Mouse (Mus musculus): ENCODE results near the gene Gm20532.

Gm20532 gene

DNA sequence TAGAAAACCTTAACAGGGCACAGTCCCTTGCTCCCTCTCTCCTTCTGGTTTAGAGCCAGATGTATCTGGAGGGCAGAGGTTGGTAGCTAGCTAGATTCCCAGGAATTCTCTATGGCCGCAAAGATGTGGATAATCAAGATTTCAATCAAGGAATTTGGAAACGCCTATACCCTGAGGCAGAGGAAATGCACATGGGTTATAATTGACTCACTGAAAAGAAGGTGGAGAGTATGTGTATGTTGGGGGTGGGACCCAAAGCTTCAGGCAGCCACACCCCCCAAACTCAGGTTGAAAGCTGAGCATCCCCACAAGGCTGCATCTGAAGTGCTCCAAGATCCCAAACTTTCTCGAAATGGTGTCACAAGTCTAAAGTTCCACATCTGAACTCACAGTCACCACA lies 12.0 kb downstream of the Gm20532 start:
- DNase-seq: no peak

DNA sequence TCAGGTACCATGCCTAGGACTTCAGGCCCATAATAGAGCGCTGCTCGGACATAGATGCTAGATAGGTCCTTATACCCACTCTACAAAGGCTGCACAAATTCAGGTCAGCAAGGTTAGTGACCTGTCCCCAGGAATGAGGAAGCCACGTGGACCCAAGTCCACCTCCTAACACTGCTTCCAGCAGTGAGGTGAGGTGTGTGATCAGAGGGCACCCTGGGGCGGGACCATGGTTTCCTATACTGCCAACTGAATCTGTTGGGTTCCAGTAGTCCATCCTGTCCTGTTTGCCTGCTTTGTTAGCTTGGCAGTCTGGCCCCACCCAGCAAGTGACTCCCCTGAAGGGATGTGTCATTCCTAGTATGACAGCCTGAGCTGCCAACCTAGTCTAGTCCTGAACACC lies 13.5 kb downstream of the Gm20532 start:
- DNase-seq: no peak

DNA sequence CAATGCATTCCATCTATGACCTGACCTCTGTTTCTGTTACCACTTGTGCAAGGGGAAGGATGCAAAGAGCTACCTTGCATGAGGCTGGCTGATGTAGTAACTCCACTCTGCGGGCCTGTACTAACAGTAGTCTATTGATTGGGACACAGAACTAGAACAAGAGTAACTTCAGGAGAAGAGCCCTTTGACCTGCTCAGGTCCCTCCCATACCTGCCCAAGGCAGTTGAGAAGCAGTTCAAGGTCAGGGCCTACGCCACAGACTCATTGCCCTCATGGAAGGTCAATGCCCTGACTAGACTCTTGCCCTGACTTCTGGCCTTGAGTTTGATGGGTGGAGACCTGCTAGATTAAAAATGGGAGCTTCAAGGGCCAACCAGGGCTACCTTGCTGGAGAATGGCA lies 14.2 kb downstream of the Gm20532 start:
- no peak for DNase-seq

DNA sequence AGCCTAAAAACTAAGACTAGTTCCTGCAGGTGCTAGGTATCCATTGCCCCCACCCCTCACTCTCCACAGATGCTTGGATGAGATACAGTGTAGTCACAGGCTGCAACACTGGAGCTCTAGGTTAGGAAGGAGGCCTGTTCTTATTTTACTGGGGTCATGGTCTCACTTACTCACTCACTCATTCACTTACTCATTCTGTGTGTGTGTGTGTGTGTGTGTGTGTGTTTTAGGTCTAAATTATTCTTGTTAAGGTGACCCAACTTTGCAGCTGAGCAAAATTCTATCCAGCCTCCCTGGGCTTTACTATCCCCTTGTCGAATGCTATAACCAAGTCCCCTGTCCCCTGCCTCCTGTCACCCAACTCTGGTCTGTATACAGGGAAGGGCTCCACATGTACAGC lies 15.2 kb downstream of the Gm20532 start:
- no peak for DNase-seq

DNA sequence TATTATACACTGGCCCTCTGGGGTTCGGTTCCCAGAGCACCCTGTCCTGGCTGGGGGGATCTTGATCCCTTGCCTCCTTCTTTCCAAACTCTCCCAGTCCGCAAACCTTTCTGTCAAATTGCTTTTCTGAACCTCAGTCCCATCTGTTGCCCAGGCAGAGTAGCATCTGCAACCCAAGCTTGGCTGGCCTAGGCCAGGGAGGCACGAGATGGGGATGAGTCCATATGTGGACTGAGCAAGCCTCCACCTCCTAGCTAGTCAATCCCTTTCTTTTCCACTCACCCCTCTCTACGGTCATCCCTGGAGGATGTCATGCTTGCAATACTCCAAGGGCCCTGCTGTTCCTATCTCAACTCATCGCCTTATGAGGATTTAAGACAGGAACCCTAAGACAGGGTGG lies 16.2 kb downstream of the Gm20532 start:
- no peak for DNase-seq

DNA sequence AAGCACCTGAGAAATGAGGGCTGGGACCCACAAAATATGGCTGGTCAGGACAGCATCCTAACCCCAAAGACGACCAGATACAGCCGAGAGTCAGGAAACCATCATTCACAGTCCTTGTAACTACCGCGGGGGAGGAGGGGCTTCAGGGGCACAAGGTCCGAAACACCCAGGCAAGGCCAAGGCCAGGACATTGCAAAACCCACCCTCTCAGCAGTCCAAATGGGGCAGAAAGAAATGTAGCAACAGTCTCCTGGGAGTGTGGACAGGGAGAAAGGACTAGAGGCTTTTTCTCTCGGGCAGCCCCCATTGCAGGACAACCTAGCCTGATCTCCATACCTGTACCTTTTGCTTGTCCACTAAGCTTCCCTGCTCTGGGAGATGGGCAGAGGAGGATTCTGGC lies 16.7 kb downstream of the Gm20532 start:
- DNase-seq: no peak

DNA sequence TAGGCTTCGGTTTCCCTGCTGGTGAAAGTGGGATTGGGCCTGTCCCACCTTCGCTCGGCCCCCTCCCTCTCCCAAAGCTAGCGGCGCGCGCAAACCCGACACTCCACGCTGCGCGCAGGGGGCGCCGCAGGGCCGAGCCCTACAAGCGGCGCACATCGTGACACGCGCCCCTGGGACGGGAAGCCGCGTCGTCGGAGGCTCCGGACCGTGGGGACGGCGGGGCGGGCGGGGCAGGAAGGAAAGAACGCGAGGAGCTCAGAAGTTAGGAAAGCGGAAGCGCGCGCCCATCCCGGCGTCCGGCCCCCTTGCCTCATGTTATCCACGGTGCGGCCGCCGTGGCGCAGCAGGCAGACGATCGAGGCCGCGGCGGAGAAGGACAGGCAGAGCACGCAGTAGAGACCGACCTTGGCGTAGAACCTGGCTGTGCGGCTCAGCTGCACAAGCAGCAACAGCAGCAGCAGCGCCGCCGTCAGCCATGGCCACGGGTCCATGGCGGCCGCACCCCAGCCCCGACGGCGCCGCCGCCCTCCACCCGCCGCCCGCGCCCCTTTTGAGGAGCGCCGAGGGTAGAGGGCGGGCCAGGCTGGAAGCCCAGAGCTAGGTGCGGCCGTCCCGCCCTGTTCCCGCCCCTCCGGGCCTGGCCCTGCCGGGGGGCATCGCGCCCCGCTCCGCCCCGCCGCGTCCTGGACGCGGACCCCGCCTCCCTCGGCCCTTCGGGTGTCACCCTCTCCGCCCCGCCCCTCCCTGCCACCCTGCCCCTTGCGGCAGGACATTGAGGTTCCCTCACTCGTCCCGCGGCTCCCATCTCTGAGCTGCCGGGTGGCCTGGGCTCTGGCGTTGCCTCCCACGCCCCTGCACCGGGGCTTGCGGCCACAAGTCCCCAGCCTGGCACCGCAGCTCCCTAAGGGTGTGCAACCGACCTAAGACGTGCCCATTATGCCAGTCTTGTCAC lies 17.6 kb downstream of the Gm20532 start, which contains the start of gene Agpat2:
TSS of gene Agpat2 (minus strand) at position 698 of the 952 bp plus-strand sequence.
- no peak for DNase-seq

DNA sequence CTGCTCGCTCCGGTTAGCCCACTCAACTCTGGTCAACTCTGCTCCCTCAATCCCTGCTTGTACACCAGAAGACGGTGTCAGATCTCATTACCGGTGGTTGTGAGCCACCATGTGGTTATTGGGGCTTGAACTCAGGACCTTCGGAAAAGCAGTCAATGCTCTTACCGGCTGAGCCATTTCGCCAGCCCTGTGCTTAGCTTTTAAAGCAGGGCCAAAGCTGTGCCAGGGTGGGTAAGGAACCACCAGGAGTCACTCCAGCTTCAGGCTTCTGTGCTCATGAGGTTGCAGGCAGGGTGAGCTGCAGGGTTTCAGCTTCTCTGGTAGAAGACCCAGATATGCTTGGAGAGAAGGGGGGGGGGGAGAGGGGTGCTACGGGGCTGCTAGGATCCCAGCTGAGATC lies 18.9 kb downstream of the Gm20532 start:
- no peak for DNase-seq

DNA sequence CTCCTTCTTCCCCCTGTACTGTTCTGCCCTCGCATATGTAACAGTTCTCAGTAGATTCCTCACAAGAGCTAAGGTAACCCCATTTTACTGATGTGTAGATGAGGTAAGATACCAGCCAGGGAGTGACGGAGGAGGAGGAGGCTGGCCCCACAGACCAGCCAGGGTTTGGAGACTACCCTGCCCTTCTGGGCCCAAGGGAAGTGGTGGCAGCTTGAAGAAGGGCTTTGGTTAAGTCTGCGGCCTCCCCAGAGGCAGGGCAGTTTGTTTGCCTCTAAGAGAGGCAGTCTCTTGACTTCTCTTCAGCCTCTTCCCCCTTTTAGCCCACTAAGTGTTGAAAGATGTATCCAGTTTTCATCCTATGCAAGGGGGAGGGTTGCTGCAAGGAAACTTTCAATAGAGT lies 20.1 kb downstream of the Gm20532 start:
- no peak for DNase-seq

DNA sequence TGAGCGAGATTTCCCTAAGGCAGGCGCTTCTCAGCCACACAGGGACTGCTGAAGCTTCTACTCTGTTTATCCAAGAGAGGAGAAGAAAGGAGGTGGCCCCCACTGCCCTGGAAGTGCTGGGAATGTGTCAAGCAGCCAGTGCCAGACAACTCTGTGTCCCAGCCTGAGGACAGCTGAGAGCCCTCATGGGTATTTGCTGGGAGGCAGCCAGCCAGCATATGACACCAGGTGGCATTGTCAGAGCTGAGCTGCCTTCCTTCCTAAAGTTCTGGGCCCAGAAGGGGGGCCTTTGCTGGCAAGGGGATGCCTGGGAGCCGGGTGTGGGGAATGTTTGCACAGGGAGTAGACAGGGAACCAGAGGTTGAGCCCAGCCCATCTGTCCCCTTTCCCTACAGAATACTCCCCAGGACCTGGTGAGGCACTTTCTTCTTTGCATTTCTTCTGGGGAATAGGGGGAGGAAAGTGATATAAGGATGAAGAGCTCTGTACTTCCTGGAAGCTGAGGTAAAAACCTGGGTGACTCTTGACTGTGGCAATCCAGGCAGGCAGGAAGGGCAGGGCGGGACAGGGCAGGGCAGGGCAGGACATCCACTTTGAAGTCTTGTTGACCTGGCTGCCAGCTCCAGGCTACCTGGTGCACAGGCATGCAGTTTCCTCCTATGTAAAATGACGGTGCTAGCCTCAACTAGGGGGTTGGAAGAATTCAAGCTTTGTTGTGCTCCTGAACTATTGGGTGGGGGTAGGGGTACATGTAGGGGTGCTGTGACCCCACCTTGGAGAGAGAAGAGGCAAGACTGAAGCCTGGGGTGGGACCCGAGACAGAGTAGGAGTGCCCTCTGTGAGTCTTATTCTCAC lies 20.8 kb downstream of the Gm20532 start:
- no peak for DNase-seq

DNA sequence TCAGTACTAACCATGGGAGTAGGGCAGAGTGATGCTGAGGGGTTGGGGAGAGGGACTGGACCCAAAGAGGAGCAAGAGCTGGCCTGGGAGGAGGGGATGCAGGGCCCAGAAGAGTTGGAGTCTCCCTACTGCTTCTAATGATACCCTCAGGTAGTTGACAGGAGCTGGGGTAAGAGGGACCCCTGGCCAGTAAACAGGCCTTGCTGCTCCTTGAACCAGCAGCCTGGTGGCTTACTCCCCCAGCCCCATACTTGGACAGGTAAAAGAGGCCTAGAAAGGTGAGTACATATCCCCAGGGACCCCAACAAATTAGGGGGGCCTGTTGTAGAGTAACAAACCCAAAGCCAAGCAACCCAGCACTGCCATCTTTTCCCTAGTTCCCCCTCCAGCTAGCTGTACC lies 22.3 kb downstream of the Gm20532 start:
- no peak for DNase-seq

DNA sequence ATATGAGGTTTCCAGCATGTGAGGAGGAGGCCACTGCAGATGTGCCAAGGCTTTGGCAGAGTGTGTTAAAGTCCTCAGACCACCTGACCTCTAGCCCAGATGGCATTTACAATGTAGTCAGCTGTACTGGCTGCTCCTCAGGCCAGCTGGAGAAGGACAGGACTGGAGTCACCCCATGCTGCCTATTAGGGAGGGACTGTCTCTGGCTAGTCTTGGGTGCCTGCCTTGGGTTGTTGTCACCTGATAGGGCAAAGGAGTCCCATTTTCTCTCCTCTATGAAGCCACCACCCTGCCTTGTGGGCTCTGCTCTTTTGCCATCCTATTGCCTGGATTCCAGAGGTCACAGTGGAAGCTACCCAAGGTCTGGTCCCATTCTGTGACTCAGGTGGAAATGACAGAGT lies 22.8 kb downstream of the Gm20532 start:
- DNase-seq: no peak

DNA sequence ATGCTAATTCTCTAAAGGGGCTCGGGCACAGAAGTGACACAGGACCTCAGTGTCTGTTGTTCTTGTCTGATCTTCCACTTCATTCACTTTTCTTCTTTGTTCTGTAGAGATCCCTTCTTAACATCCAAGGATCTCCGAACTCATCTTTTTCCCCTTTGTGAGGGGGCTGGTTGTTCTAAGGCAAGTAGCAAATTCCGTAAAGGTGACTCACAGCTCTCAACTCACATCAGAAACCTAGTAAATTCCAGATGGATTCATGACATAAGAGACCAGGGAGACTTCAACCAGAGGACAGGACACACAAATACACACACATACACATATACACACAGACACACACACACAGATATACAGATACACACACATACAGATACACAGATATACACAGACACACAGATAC lies 24.1 kb downstream of the Gm20532 start:
- DNase-seq: no peak

DNA sequence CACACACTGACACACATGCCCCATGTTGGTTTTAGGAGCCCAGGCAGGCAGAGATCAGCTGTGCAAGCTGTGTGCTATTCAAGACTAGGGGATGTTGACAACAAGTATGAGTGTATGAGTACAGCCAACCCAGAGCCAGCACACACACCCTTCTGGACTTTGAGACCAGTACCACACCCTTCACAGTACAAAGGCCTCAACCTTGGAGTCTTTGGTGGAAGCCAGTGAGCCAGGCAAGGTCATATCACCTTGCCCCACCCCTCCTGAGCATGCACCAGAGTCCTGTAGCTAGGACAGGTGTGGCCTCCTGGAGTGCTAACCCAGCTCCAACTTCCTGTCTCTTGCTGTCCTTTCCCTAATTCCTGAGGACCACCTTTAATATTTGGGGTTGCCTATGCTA lies 24.6 kb downstream of the Gm20532 start:
- DNase-seq: no peak

DNA sequence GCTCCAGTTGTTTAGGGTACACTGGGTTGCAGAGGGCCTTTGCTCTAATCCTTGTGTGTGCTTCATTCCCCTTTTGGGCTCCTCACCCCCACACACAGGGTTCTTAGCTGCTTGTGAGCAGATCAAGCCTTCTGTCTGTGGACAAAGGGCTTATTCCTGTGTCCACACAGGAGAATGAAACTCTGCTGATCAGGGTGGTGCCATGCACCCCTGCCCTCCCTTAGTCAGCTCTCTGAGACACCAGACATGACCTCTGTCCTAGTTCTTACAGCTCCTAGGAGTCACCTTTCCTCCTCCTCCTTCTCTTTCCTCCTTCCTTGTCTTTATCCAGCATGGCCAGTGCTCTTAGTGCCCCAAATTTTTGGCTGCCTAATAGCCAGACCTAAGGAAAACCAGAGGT lies 25.5 kb downstream of the Gm20532 start:
- DNase-seq: no peak

DNA sequence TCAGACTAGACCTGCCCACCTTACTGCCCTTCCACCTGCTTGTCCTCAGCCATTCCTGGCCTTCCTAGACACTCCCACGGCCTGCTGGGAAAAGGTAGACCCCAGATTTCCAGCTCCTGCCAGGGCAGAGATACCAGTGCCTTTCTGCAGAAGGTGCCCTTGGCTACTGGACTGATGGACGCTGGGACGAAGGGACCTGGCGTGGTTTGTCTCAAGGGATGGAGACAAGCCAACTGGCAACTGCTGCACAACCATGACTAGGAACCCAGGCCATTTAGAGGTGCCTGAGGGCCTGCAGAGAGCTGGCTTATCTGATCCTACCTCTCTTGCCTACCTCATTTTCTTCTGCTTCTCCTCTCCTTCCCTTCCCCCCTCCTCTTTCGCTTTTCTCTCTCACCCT lies 28.5 kb downstream of the Gm20532 start:
- DNase-seq: no peak

DNA sequence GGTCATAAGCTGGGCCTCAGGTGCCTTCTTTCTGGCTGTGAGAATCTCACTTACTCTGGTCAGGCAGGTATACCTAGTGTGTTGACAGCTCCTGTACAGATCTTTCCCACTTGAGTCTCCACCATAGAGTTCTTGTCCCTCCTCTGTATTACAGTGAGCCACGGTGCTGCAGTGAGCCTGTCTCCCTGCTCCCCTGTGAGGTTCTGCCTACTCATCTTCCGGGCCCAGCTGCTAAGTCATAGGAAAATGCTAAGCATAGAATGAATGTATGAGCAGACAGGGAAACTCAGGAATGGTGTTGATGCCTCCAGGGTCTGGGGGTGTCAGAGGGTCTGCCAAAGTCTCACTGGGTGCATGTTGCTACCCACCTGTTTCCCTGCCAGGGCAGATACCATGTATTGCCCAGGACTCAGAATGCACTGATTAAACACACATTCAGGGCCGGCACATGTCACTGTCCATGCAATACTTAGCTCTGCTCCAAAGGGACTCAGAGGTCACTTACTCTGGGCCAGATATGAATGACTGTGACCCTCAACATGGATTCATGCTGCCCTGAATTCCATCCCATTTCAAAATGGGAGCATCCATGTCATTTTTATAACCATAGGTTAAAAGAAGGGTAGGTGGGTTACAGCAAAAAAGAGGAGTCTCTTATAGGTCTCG lies 29.2 kb downstream of the Gm20532 start:
- DNase-seq: no peak

DNA sequence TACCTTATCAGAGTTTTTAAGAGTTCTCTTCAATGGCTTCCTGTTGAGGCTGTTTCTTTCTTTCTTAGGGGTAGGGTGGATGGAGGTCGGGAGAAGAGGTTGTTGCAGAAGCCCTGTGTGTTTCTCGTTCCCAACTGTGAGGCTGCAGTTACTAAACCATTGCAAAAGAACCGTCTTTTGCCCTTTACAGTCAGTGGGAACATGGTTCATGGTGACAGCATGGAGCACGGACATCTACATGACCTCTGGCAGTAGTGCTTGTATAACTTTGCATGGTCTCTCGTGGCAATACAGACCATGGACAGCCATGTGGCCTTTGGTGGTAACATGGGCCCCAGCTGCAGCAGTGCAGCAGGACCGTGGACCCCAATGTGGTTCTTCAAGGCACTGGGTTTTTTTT lies 30.9 kb downstream of the Gm20532 start:
- DNase-seq: no peak

DNA sequence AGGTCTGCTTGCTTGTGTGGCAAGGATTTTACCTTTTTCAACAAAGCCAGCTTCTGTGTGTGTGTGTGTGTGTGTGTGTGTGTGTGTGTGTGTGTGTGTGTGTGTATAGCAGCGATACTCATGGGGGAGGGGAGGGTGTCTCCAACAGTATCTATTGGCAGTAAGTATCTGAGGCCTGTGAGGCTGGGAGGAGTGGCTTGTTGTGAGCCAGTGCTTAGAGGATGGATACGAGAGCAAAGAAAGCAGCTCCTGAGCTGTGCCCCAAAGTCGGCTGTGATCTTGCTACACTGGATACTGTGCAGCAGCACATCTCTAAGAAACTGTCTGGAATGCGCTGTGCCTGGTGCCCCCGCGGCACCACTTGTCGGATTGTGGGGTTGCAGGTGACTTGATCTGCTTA lies 31.5 kb downstream of the Gm20532 start:
- no peak for DNase-seq

DNA sequence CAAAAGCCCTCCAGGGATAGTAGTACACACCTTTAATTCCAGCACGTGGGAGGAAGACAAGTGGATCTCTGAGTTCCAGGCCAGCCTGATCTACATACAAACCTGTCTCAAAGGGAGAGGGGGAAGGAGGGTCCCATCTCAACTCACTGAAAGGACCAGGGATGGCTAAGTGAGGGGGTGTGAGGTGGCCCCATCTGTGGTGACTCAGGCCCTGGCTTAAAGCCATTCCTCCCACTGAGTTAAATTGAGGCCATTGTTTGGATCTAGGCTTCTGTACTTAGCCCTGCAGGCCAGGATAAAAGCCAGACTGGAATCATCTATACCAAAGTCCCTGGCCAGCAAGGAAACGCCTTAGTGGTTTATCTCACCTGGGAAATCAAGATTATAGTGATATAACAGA lies 34.8 kb downstream of the Gm20532 start:
- DNase-seq: no peak

DNA sequence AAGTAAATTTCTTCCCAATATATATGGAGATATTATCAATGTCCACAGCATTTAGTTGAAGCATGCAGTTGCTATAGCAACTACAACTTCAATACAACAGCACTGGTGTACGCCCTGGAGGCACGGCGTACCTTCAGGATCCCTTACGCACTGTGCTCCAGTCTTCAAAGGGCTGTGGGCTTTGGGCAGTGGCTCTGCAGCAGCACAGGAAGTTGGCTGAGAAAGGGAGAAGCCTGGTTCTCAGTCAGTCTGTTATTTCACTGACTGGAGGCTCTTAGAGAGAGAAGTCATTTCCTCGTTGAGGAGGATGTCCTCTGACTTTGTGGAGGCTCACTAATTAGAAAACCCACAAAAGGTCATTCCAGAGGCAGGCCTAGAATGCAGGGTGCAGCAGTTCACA lies 36.5 kb downstream of the Gm20532 start:
- DNase-seq: no peak

DNA sequence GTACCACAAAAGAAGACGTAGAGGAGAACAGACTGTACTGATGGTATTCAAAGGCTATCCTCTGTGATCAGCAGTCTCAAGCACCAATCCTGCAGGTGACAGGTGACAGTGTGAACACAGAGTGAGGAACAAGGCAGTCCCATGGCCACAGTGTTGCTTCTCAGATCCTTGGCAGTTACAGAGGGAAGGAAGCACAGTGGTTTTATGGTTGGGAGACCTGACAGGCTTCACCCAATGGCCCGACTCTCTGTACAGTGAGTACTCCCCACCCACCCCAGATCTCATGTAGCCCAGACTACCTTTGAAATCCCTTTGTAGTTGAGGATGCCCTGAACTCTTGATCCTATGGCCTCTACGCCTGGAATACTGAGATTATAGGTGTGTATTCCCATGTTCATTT lies 39.0 kb downstream of the Gm20532 start:
- no peak for DNase-seq

DNA sequence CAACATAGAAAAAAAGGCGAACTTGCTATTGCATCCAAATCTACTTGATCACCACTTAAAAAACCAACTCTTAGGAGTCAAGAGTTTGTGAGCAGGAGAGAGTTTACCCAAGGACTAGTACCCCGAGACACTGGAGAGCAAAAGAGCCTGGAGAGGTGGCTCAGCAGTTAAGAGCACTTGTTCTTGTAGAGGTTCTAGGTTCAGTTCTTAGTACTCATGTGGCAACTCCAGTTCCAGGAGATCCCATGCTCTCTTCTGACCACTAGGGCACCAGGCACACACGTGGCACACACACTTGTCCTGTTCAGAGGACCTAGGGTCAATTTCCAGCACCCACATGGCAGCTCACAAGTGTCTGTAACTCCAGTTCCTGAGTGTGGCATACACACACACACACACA lies 39.6 kb downstream of the Gm20532 start:
- DNase-seq: no peak

Data from cerebellum, adult 8-10 months (tissue).